Mouse (Mus musculus): ENCODE results near the gene Apoe.

DNA sequence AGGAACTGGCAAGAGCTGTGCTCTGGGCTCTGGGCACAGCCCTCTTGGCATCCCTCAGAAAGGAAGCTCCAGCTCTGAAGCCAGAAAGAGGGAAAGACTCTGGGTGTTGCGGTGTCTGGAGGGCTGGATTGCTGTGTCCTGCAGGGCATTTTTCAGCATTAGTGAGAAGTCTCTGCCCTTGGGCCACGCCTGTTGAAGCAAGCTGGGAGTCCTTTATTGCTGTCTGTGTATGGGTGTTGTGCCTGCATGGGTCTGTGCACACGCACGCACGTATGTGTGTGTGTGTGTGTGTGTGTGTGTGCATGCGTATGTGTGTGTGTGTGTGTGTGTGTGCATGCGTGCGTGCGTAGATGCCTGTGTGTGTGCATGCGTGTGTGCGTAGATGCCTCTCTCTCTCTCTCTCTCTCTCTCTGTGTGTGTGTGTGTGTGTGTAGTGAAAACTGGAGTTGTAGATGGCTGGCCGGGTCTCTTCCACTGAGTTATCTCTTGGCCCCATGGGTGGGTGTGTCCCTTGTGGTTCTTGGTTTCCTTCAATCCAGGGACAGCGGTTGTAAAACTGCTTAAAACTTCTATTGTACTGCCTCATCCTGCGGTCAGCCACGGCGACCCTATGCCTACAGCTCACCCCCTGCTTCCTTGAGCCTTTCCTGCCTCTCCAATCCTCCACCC lies 37.5 kb upstream of the Apoe start:
- TF ChIP-seq TAL1 (IDR thresholded peaks at IDR 0.05; ENCODE audit: low read length) (peak; percentile 12; the same call in 1 of the 3 replicates), GATA1 (IDR thresholded peaks at IDR 0.05; ENCODE audit: low read length) (no peak)

Measured in erythroblast, embryonic 14.5 days (primary cell).